Mouse (Mus musculus) CD4-positive, CD25-positive, alpha-beta regulatory T cell, adult 2 months (primary cell): ENCODE results near the gene 1600002K03Rik.

ENCODE experiments used
- DNase-seq: peaks from one replicate; pipeline ENCODE4 v3.0.0-alpha.2; 2012; ENCODE audit warnings: low read depth, low spot score

1600002K03Rik gene

GRCm38 (mm10) chr10:80153713-80154112 lies 19.0 kb upstream of the 1600002K03Rik start:
- DNase-seq, result no peak

GRCm38 (mm10) chr10:80154384-80154783 lies 18.4 kb upstream of the 1600002K03Rik start:
- no peak for DNase-seq

GRCm38 (mm10) chr10:80155277-80155676 lies 17.5 kb upstream of the 1600002K03Rik start:
- DNase-seq, result no peak

- no peak for DNase-seq
These were observed 16.6 kb upstream of the 1600002K03Rik start for GRCm38 (mm10) chr10:80156002-80156751.

GRCm38 (mm10) chr10:80156752-80157053 lies 16.0 kb upstream of the 1600002K03Rik start:
- no peak for DNase-seq

- DNase-seq, result no peak
These were observed 15.4 kb upstream of the 1600002K03Rik start for GRCm38 (mm10) chr10:80157141-80157929.

GRCm38 (mm10) chr10:80158307-80158986 lies 14.3 kb upstream of the 1600002K03Rik start:
- DNase-seq, result peak; percentile 85

GRCm38 (mm10) chr10:80159021-80159560 lies 13.7 kb upstream of the 1600002K03Rik start:
- peak; percentile 75 for DNase-seq

GRCm38 (mm10) chr10:80159561-80160454 lies 12.9 kb upstream of the 1600002K03Rik start:
- peak; percentile 100 for DNase-seq

GRCm38 (mm10) chr10:80160455-80161371 lies 12.0 kb upstream of the 1600002K03Rik start:
- DNase-seq, result peak; percentile 66

- DNase-seq, result peak; percentile 30
These were observed 11.1 kb upstream of the 1600002K03Rik start for GRCm38 (mm10) chr10:80161522-80162242.

- no peak for DNase-seq
These were observed 10.5 kb upstream of the 1600002K03Rik start for GRCm38 (mm10) chr10:80162243-80162608.

GRCm38 (mm10) chr10:80162716-80163299 lies 9.9 kb upstream of the 1600002K03Rik start:
- DNase-seq, result no peak

GRCm38 (mm10) chr10:80163721-80164120 lies 9.0 kb upstream of the 1600002K03Rik start:
- DNase-seq, result no peak

GRCm38 (mm10) chr10:80164161-80164997 lies 8.4 kb upstream of the 1600002K03Rik start:
- DNase-seq, result no peak

- peak; percentile 94 for DNase-seq
These were observed 7.8 kb upstream of the 1600002K03Rik start for GRCm38 (mm10) chr10:80164998-80165344.

- peak; percentile 20 for DNase-seq
These were observed 7.2 kb upstream of the 1600002K03Rik start, which contains the start of gene Cirbp for GRCm38 (mm10) chr10:80165392-80166128. Cirbp (plus strand) TSS chr10:80165985.
